Mouse (Mus musculus) forebrain, embryonic 16.5 days (tissue): Measurements from ENCODE around the gene Mcm10. TPM values are rescaled to one million over a fixed set of nuclear protein-coding genes. Genes with fewer than 3 reads are reported as not detected.
"Not testable (repeated sequence)": the region's sequence is repeated elsewhere in the genome, so short reads cannot be mapped to it uniquely, and the experiment has no call there.

Experiments used
- ATAC-seq: fragments of 200-750 bp; cut with Nextera tagmentation; 2 replicates; pipeline ENCODE4 v1.8.0; 2017; ENCODE audit warnings: mild to moderate bottlenecking, moderate library complexity
- H3K27ac ChIP-seq: fragments of 300-500 bp; sonication (generic); 2 replicates; pipeline ENCODE4 v1.5.1; 2014; ENCODE audit warnings: low read length, control low read depth
- H3K27me3 ChIP-seq: fragments of 300-500 bp; sonication (generic); replicated peaks from 2 replicates; pipeline ENCODE4 v1.6.1; 2014; ENCODE audit warnings: low read length; ENCODE audit not compliant: control insufficient read depth, insufficient read depth
- H3K36me3 ChIP-seq: fragments of 300-500 bp; sonication (generic); 2 replicates; pipeline ENCODE4 v1.6.1; 2014; ENCODE audit not compliant: control insufficient read depth, insufficient read depth
- H3K4me1 ChIP-seq: fragments of 300-500 bp; sonication (generic); replicated peaks from 2 replicates; pipeline ENCODE4 v1.6.1; 2014; ENCODE audit warnings: low read length; ENCODE audit not compliant: control insufficient read depth, insufficient read depth
- H3K4me2 ChIP-seq: fragments of 300-500 bp; sonication (generic); 2 replicates; pipeline ENCODE4 v1.6.1; 2014; ENCODE audit warnings: mild to moderate bottlenecking, low read length, control low read depth
- H3K4me3 ChIP-seq: fragments of 300-500 bp; sonication (generic); replicated peaks from 2 replicates; pipeline ENCODE4 v1.5.1; 2014; ENCODE audit warnings: mild to moderate bottlenecking, low read length, control low read depth
- H3K9ac ChIP-seq: fragments of 300-500 bp; sonication (generic); replicated peaks from 2 replicates; pipeline ENCODE4 v1.6.1; 2014; ENCODE audit warnings: low read depth, low read length, control low read depth
- H3K9me3 ChIP-seq: fragments of 300-500 bp; sonication (generic); 2 replicates; pipeline ENCODE4 v1.6.1; 2016; ENCODE audit warnings: low read length; ENCODE audit not compliant: control insufficient read depth
- WGBS: fragments of 180-500 bp; shearing (Covaris S2); extraction: QIAGEN DNeasy Blood & Tissue Kit; methylation state at CpG from one replicate; pipeline ENCODE4 v1.1.7; 2014; 5-methylcytosine and 5-hydroxymethylcytosine counted together
- polyA plus RNA-seq: library from polyadenylated mRNA; unstranded; fragments of >200 nt; fragmentation: Nextera tagmentation; extraction: Ambion mirVana; gene quantifications from 2 replicates; pipeline ENCODE4 v1.2.1, GENCODE M21; 2015

Gene Mcm10
- polyA plus RNA-seq, 1 experiment from 2014 or later = 10.5 TPM

- Histone ChIP-seq H3K27ac (peak within 1 kb of the TSS; percentile 8; the same call in 1 of the 2 replicates), H3K36me3 (no peaks in the 10 kb centered on the region), H3K4me1 (peaks cover 19% of the 10 kb centered on the region), H3K27me3 (no peaks in the 10 kb centered on the region), H3K9me3 (no peaks in the 10 kb centered on the region), H3K9ac (no peak within 1 kb of the TSS), H3K4me3 (no peak within 1 kb of the TSS), H3K4me2 (no peak within 1 kb of the TSS)
- 55% methylated on average over 5 of the region's 5 CpGs for WGBS
- 0 out of 2 replicates have a peak, but pooled peaks have one; percentile 38 for ATAC-seq
These were observed 36.8 kb downstream of the Mcm10 start, which contains the start of gene Ucma for GRCm38 (mm10) chr2:4975807-4976206. Gene Ucma, plus strand, starts transcription at chr2:4976122.

- Histone ChIP-seq H3K27me3 (no peaks in the 10 kb centered on the region), H3K9me3 (no peaks in the 10 kb centered on the region), H3K27ac (no peak overlapping the region), H3K4me1 (no peaks in the 10 kb centered on the region), H3K4me3 (no peak overlapping the region), H3K36me3 (no peaks in the 10 kb centered on the region), H3K4me2 (no peak overlapping the region), H3K9ac (no peak overlapping the region)
- no peak for ATAC-seq
- 91% methylated on average over 1 of the region's 2 CpGs for WGBS
These were observed 43.5 kb downstream of the Mcm10 start for GRCm38 (mm10) chr2:4969083-4969482.

GRCm38 (mm10) chr2:4967806-4968205 is 44.8 kb downstream of the Mcm10 start:
- Histone ChIP-seq H3K4me1 (no peaks in the 10 kb centered on the region), H3K4me2 (no peak overlapping the region), H3K4me3 (no peak overlapping the region), H3K27ac (no peak overlapping the region), H3K27me3 (no peaks in the 10 kb centered on the region), H3K9ac (no peak overlapping the region), H3K9me3 (no peaks in the 10 kb centered on the region), H3K36me3 (no peaks in the 10 kb centered on the region)
- ATAC-seq = no peak
- 92% methylated on average over 2 of the region's 2 CpGs for WGBS

GRCm38 (mm10) chr2:4958039-4958438 is 54.6 kb downstream of the Mcm10 start:
- H3K4me3 ChIP-seq = no peak overlapping the region

GRCm38 (mm10) chr2:4954216-4954760 is 58.3 kb downstream of the Mcm10 start:
- no peak overlapping the region for H3K9ac ChIP-seq
- no peak overlapping the region for H3K4me3 ChIP-seq
- WGBS = 79% methylated on average over 6 of the region's 6 CpGs
- H3K27ac ChIP-seq = no peak overlapping the region
- H3K9me3 ChIP-seq = no peaks in the 10 kb centered on the region
- H3K36me3 ChIP-seq = no peaks in the 10 kb centered on the region
- no peaks in the 10 kb centered on the region for H3K4me1 ChIP-seq
- H3K27me3 ChIP-seq = no peaks in the 10 kb centered on the region
- ATAC-seq = no peak
- H3K4me2 ChIP-seq = no peak overlapping the region

More at GRCm38 (mm10) chr2:4958039-4958438, 54.6 kb downstream of the Mcm10 start:
- no peak for ATAC-seq
- no peaks in the 10 kb centered on the region for H3K4me1 ChIP-seq
- no peak overlapping the region for H3K9ac ChIP-seq
- WGBS = 85% methylated on average over 12 of the region's 12 CpGs
- H3K4me2 ChIP-seq = no peak overlapping the region
- no peaks in the 10 kb centered on the region for H3K9me3 ChIP-seq
- H3K27me3 ChIP-seq = no peaks in the 10 kb centered on the region
- H3K36me3 ChIP-seq = no peaks in the 10 kb centered on the region
- H3K27ac ChIP-seq = no peak overlapping the region

GRCm38 (mm10) chr2:4950986-4951385 is 61.6 kb downstream of the Mcm10 start:
- no peak overlapping the region for H3K4me3 ChIP-seq
- ATAC-seq = no peak
- no peaks in the 10 kb centered on the region for H3K9me3 ChIP-seq
- WGBS = 91% methylated on average over 2 of the region's 2 CpGs
- no peaks in the 10 kb centered on the region for H3K4me1 ChIP-seq
- H3K27me3 ChIP-seq = no peaks in the 10 kb centered on the region
- H3K36me3 ChIP-seq = no peaks in the 10 kb centered on the region
- H3K27ac ChIP-seq = no peak overlapping the region
- no peak overlapping the region for H3K4me2 ChIP-seq
- H3K9ac ChIP-seq = no peak overlapping the region

- H3K27ac ChIP-seq, H3K4me3 ChIP-seq, H3K27me3 ChIP-seq, ATAC-seq, H3K36me3 ChIP-seq, H3K9me3 ChIP-seq, H3K9ac ChIP-seq, H3K4me1 ChIP-seq, H3K4me2 ChIP-seq: not testable (repeated sequence)
- 91% methylated on average over 7 of the region's 8 CpGs for WGBS
These were observed 62.9 kb downstream of the Mcm10 start for GRCm38 (mm10) chr2:4949691-4950090.

GRCm38 (mm10) chr2:4940861-4941260 is 71.7 kb downstream of the Mcm10 start:
- H3K9ac ChIP-seq = no peak overlapping the region
- no peak overlapping the region for H3K4me3 ChIP-seq
- 89% methylated on average over 11 of the region's 11 CpGs for WGBS
- no peaks in the 10 kb centered on the region for H3K27me3 ChIP-seq
- H3K4me2 ChIP-seq = no peak overlapping the region
- H3K4me1 ChIP-seq = no peaks in the 10 kb centered on the region
- H3K9me3 ChIP-seq = no peaks in the 10 kb centered on the region
- H3K27ac ChIP-seq = no peak overlapping the region
- H3K36me3 ChIP-seq = no peaks in the 10 kb centered on the region
- ATAC-seq = no peak
